Mouse (Mus musculus) bone marrow, adult 2 months (tissue): ENCODE data around the gene Dock3.

Source experiments
- CTCF ChIP-seq: fragments of 200-500 bp; IDR thresholded peaks from 2 replicates; pipeline ENCODE4 v1.5.1; 2011; ENCODE audit warnings: low read length, control low read depth; ENCODE audit not compliant: control insufficient read depth, insufficient read depth
- POLR2A ChIP-seq: fragments of 200-500 bp; IDR thresholded peaks from 2 replicates; pipeline ENCODE4 v1.6.1; 2011; ENCODE audit warnings: low read depth, mild to moderate bottlenecking, control low read depth, low read length, borderline replicate concordance; ENCODE audit not compliant: control insufficient read depth

DNA sequence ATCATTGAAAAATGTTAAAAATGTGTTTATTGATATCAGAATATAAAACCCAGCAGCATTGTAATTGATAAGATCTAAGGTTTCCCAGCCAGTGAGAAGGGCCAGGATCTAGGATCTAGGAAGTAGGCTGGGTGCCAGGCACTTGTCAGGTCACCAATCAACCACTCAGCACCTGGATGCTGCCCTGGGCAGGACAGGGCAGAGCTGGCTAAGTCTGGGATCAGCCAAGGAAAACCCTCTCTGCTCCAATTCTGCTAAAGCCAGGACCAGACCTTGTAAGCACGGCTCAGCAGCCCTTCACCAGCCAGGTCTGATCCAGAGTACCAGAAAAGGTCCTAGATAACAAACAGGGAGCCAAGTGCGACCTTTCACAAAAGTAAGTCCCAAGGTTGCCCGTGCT is 23.2 kb upstream of the Dock3 start:
- TF ChIP-seq CTCF (no peak), POLR2A (no peak)
